10 mouse cellular contexts compared by ENCODE assay signal in genomic region chr15:25291231-25291691, GRCm38 (mm10).
A peak's percentile ranks its signal among the peaks of the same experiment; 100 is the strongest.
DNase-seq lines count a peak whose midpoint lies in the region; ATAC-seq lines count a peak whose summit lies in the region.
"Had no signal": no experiment of that assay in that cellular context is flagged by ENCODE, and none has a peak within 500 bp of the region (broad histone marks: within the 10 kb centered on the region; RNA-seq: fewer than 3 reads in every experiment).

No protein-coding gene starts in this region.

- no peaks in the 10 kb centered on the region for H3K27me3 ChIP-seq in midbrain, embryonic 13.5 days
- no peaks in the 10 kb centered on the region for H3K27me3 ChIP-seq in midbrain, embryonic 11.5 days (ENCODE audit: control insufficient read depth, insufficient read depth, low read length)
- no peaks in the 10 kb centered on the region for H3K27me3 ChIP-seq in hindbrain, embryonic 16.5 days (replicated peaks; ENCODE audit: control insufficient read depth, insufficient read depth, low read length)
- H3K27me3 ChIP-seq in midbrain, embryonic 16.5 days (ENCODE audit: control insufficient read depth, insufficient read depth, low read depth, low read length) = no peaks in the 10 kb centered on the region
- H3K27me3 ChIP-seq: heart, embryonic 13.5 days; lung, embryonic 15.5 days had no signal

- 57% methylated on average over 10 of the region's 10 CpGs for WGBS in midbrain, embryonic 13.5 days
- WGBS in midbrain, embryonic 11.5 days = 67% methylated on average over 10 of the region's 10 CpGs
- WGBS in hindbrain, embryonic 16.5 days = 17% methylated on average over 10 of the region's 10 CpGs
- 35% methylated on average over 10 of the region's 10 CpGs for WGBS in midbrain, embryonic 16.5 days

- no peak overlapping the region for H3K4me2 ChIP-seq in midbrain, embryonic 13.5 days (replicated peaks)
- H3K4me2 ChIP-seq in midbrain, embryonic 11.5 days = no peak overlapping the region
- H3K4me2 ChIP-seq in hindbrain, embryonic 16.5 days (ENCODE audit: low read length) = peak overlapping the region; percentile 40; the same call in 1 of the 2 replicates
- H3K4me2 ChIP-seq in midbrain, embryonic 16.5 days (ENCODE audit: low read length) = peak overlapping the region; percentile 16; the same call in 1 of the 2 replicates
- H3K4me2 ChIP-seq: heart, embryonic 13.5 days; lung, embryonic 15.5 days had no signal

- H3K4me3 ChIP-seq in midbrain, embryonic 13.5 days (replicated peaks) = no peak overlapping the region
- no peak overlapping the region for H3K4me3 ChIP-seq in midbrain, embryonic 11.5 days (ENCODE audit: low read depth, low read length)
- H3K4me3 ChIP-seq in hindbrain, embryonic 16.5 days (ENCODE audit: low read length) = no peak overlapping the region
- H3K4me3 ChIP-seq in midbrain, embryonic 16.5 days (ENCODE audit: low read depth, low read length) = no peak overlapping the region
- H3K4me3 ChIP-seq: heart, embryonic 13.5 days; lung, embryonic 15.5 days had no signal

- H3K36me3 ChIP-seq in midbrain, embryonic 13.5 days = no peaks in the 10 kb centered on the region
- H3K36me3 ChIP-seq in midbrain, embryonic 11.5 days (ENCODE audit: control insufficient read depth, insufficient read depth, low read length) = no peaks in the 10 kb centered on the region
- H3K36me3 ChIP-seq in hindbrain, embryonic 16.5 days (ENCODE audit: control insufficient read depth, insufficient read depth, low read length) = no peaks in the 10 kb centered on the region
- no peaks in the 10 kb centered on the region for H3K36me3 ChIP-seq in midbrain, embryonic 16.5 days (ENCODE audit: control insufficient read depth, insufficient read depth, low read length)
- H3K36me3 ChIP-seq: heart, embryonic 13.5 days; lung, embryonic 15.5 days had no signal

- H3K27ac ChIP-seq in midbrain, embryonic 13.5 days = no peak overlapping the region
- H3K27ac ChIP-seq in midbrain, embryonic 11.5 days (ENCODE audit: low read depth, low read length) = no peak overlapping the region
- no peak overlapping the region for H3K27ac ChIP-seq in hindbrain, embryonic 16.5 days (ENCODE audit: low read depth, low read length)
- peak overlapping the region; percentile 50 for H3K27ac ChIP-seq in midbrain, embryonic 16.5 days (ENCODE audit: low read length)
- H3K27ac ChIP-seq: heart, embryonic 13.5 days; lung, embryonic 15.5 days had no signal

- no peak overlapping the region for H3K9ac ChIP-seq in midbrain, embryonic 13.5 days (replicated peaks)
- no peak overlapping the region for H3K9ac ChIP-seq in midbrain, embryonic 11.5 days (ENCODE audit: low read length)
- no peak overlapping the region for H3K9ac ChIP-seq in hindbrain, embryonic 16.5 days (ENCODE audit: low read depth, low read length)
- H3K9ac ChIP-seq in midbrain, embryonic 16.5 days (ENCODE audit: low read depth, low read length) = no peak overlapping the region
- H3K9ac ChIP-seq: heart, embryonic 13.5 days; lung, embryonic 15.5 days had no signal

- no peaks in the 10 kb centered on the region for H3K9me3 ChIP-seq in midbrain, embryonic 13.5 days
- H3K9me3 ChIP-seq in midbrain, embryonic 11.5 days (ENCODE audit: control insufficient read depth, low read length) = no peaks in the 10 kb centered on the region
- H3K9me3 ChIP-seq in hindbrain, embryonic 16.5 days (ENCODE audit: control insufficient read depth, low read length) = no peaks in the 10 kb centered on the region
- no peaks in the 10 kb centered on the region for H3K9me3 ChIP-seq in midbrain, embryonic 16.5 days (replicated peaks; ENCODE audit: control insufficient read depth, low read length, poor library complexity, severe bottlenecking)
- H3K9me3 ChIP-seq: heart, embryonic 13.5 days; lung, embryonic 15.5 days had no signal

- no peak for DNase-seq in midbrain, embryonic 11.5 days (ENCODE audit: low spot score, missing footprints)
- DNase-seq in urinary bladder, adult 18-20 months (ENCODE audit: low spot score in 2 of 2) = no peak
- no peak for DNase-seq in gastrocnemius, adult 18-20 months (ENCODE audit: low spot score)
- DNase-seq in T-cell, adult 2 months (ENCODE audit: low spot score) = no peak
- DNase-seq: kidney, postnatal 4 days had no signal

- H3K4me1 ChIP-seq in midbrain, embryonic 13.5 days (replicated peaks) = 0 out of 2 replicates have a peak, but pooled peaks cover 7% of the 10 kb centered on the region
- H3K4me1 ChIP-seq in midbrain, embryonic 11.5 days (ENCODE audit: control insufficient read depth, insufficient read depth, low read length) = no peaks in the 10 kb centered on the region
- no peaks in the 10 kb centered on the region; the same call in none of the 2 replicates for H3K4me1 ChIP-seq in hindbrain, embryonic 16.5 days (ENCODE audit: control insufficient read depth, insufficient read depth, low read depth, low read length)
- H3K4me1 ChIP-seq in midbrain, embryonic 16.5 days (ENCODE audit: control insufficient read depth, insufficient read depth, low read length) = peaks cover 3% of the 10 kb centered on the region; the same call in 1 of the 2 replicates
- H3K4me1 ChIP-seq: heart, embryonic 13.5 days; lung, embryonic 15.5 days had no signal

- peak; percentile 89 for ATAC-seq in midbrain, embryonic 13.5 days
- ATAC-seq in midbrain, embryonic 11.5 days (ENCODE audit: low FRiP score) = no peak
- ATAC-seq in hindbrain, embryonic 16.5 days = peak; percentile 94
- peak; percentile 92 for ATAC-seq in midbrain, embryonic 16.5 days

Comparison
In these comparisons a context has a peak if more than half of its experiments do, and no peak if none do; other contexts are left out.
1. H3K4me2 ChIP-seq: peak in hindbrain, embryonic 16.5 days (single experiment) and midbrain, embryonic 16.5 days (single experiment); none in midbrain, embryonic 13.5 days (single experiment) and midbrain, embryonic 11.5 days (single experiment).